Mouse (Mus musculus) intestine, embryonic 16.5 days (tissue): ENCODE results near the gene Fam168a. TPM values are rescaled to one million over a fixed set of nuclear protein-coding genes. Genes with fewer than 3 reads are reported as not detected.
A peak's percentile ranks its signal among the peaks of the same experiment; 100 is the strongest.

ENCODE experiments used
- ATAC-seq: fragments of 200-750 bp; cut with Nextera tagmentation; 2 replicates; pipeline ENCODE4 v1.8.0; 2017; ENCODE audit warnings: moderate TSS enrichment, moderate library complexity
- H3K27ac ChIP-seq: fragments of 300-500 bp; sonication (generic); 2 replicates; pipeline ENCODE4 v1.5.1; 2014; ENCODE audit warnings: mild to moderate bottlenecking, low read length
- H3K27me3 ChIP-seq: fragments of 300-500 bp; sonication (generic); replicated peaks from 2 replicates; pipeline ENCODE4 v1.6.1; 2014; ENCODE audit warnings: low read length, control low read depth, mixed read lengths; ENCODE audit not compliant: control insufficient read depth, insufficient read depth
- H3K36me3 ChIP-seq: fragments of 300-500 bp; sonication (generic); 2 replicates; pipeline ENCODE4 v1.6.1; 2014; ENCODE audit warnings: low read length, control low read depth; ENCODE audit not compliant: control insufficient read depth, insufficient read depth
- H3K4me1 ChIP-seq: fragments of 300-500 bp; sonication (generic); 2 replicates; pipeline ENCODE4 v1.6.1; 2014; ENCODE audit warnings: low read length, control low read depth, mixed read lengths; ENCODE audit not compliant: control insufficient read depth, insufficient read depth
- H3K4me2 ChIP-seq: fragments of 300-500 bp; sonication (generic); 2 replicates; pipeline ENCODE4 v1.6.1; 2014; ENCODE audit warnings: low read depth, low read length, control low read depth
- H3K4me3 ChIP-seq: fragments of 300-500 bp; sonication (generic); 2 replicates; pipeline ENCODE4 v1.5.1; 2014; ENCODE audit warnings: mild to moderate bottlenecking, low read length
- H3K9ac ChIP-seq: fragments of 300-500 bp; sonication (generic); 2 replicates; pipeline ENCODE4 v1.6.1; 2014; ENCODE audit warnings: low read depth, low read length
- H3K9me3 ChIP-seq: fragments of 300-500 bp; sonication (generic); 2 replicates; pipeline ENCODE4 v1.6.1; 2016; ENCODE audit warnings: low read length, control low read depth; ENCODE audit not compliant: control insufficient read depth
- WGBS: fragments of 180-500 bp; shearing (Covaris S2); extraction: QIAGEN DNeasy Blood & Tissue Kit; methylation state at CpG from one replicate; pipeline ENCODE4 v1.1.7; 2014; 5-methylcytosine and 5-hydroxymethylcytosine counted together
- polyA plus RNA-seq: library from polyadenylated mRNA; unstranded; fragments of >200 nt; fragmentation: Nextera tagmentation; extraction: Ambion mirVana; gene quantifications from 2 replicates; pipeline ENCODE4 v1.2.1, GENCODE M21; 2015

The Fam168a gene
- polyA plus RNA-seq, 1 experiment from 2014 or later: 24.9 TPM

GRCm38 (mm10) chr7:100849508-100849907, 143.1 kb downstream of the Fam168a start:
- Histone ChIP-seq H3K9ac (no peak overlapping the region), H3K36me3 (no peaks in the 10 kb centered on the region), H3K4me2 (no peak overlapping the region), H3K4me1 (peaks cover 29% of the 10 kb centered on the region), H3K27me3 (no peaks in the 10 kb centered on the region), H3K27ac (no peak overlapping the region), H3K9me3 (no peaks in the 10 kb centered on the region), H3K4me3 (no peak overlapping the region)
- 96% methylated on average over 2 of the region's 2 CpGs for WGBS
- ATAC-seq: no peak

- H3K4me3 ChIP-seq: no peak overlapping the region
- no peaks in the 10 kb centered on the region for H3K9me3 ChIP-seq
- H3K36me3 ChIP-seq: no peaks in the 10 kb centered on the region
- ATAC-seq: no peak
- H3K27ac ChIP-seq: peak overlapping the region; percentile 20
- H3K4me2 ChIP-seq: no peak overlapping the region; the same call in 1 of the 2 replicates
- 0 out of 2 replicates have a peak overlapping the region, but pooled peaks have one; percentile 24 for H3K9ac ChIP-seq
- H3K4me1 ChIP-seq: peaks cover 32% of the 10 kb centered on the region
- 55% methylated on average over 9 of the region's 9 CpGs for WGBS
- no peaks in the 10 kb centered on the region for H3K27me3 ChIP-seq
These were observed 145.3 kb downstream of the Fam168a start for GRCm38 (mm10) chr7:100851481-100852356.

GRCm38 (mm10) chr7:100853396-100853795, 147.0 kb downstream of the Fam168a start:
- H3K4me3 ChIP-seq: no peak overlapping the region
- ATAC-seq: no peak
- H3K4me1 ChIP-seq: peaks cover 32% of the 10 kb centered on the region
- no peak overlapping the region for H3K4me2 ChIP-seq
- H3K27ac ChIP-seq: no peak overlapping the region
- WGBS: 81% methylated on average over 3 of the region's 3 CpGs
- H3K27me3 ChIP-seq: no peaks in the 10 kb centered on the region
- no peaks in the 10 kb centered on the region for H3K36me3 ChIP-seq
- no peak overlapping the region for H3K9ac ChIP-seq
- H3K9me3 ChIP-seq: no peaks in the 10 kb centered on the region

GRCm38 (mm10) chr7:100854137-100854814, 147.8 kb downstream of the Fam168a start:
- Histone ChIP-seq H3K27ac (no peak overlapping the region), H3K27me3 (no peaks in the 10 kb centered on the region), H3K36me3 (no peaks in the 10 kb centered on the region), H3K9ac (0 out of 2 replicates have a peak overlapping the region, but pooled peaks have one; percentile 17), H3K4me2 (no peak overlapping the region), H3K4me3 (no peak overlapping the region), H3K4me1 (peaks cover 32% of the 10 kb centered on the region), H3K9me3 (no peaks in the 10 kb centered on the region)
- no peak for ATAC-seq
- 60% methylated on average over 6 of the region's 6 CpGs for WGBS

GRCm38 (mm10) chr7:100854861-100855260, 148.4 kb downstream of the Fam168a start:
- no peak overlapping the region for H3K27ac ChIP-seq
- H3K4me2 ChIP-seq: no peak overlapping the region
- no peak overlapping the region for H3K4me3 ChIP-seq
- no peaks in the 10 kb centered on the region for H3K9me3 ChIP-seq
- H3K4me1 ChIP-seq: peaks cover 32% of the 10 kb centered on the region
- no peaks in the 10 kb centered on the region for H3K36me3 ChIP-seq
- H3K9ac ChIP-seq: no peak overlapping the region
- no peak for ATAC-seq
- 76% methylated on average over 5 of the region's 5 CpGs for WGBS
- H3K27me3 ChIP-seq: no peaks in the 10 kb centered on the region

GRCm38 (mm10) chr7:100855300-100855699, 148.9 kb downstream of the Fam168a start:
- no peaks in the 10 kb centered on the region for H3K36me3 ChIP-seq
- H3K27ac ChIP-seq: peak overlapping the region; percentile 15; the same call in 1 of the 2 replicates

GRCm38 (mm10) chr7:100855795-100856573, 149.5 kb downstream of the Fam168a start:
- Histone ChIP-seq H3K9me3 (no peaks in the 10 kb centered on the region), H3K4me1 (peaks cover 32% of the 10 kb centered on the region), H3K4me2 (no peak overlapping the region), H3K4me3 (no peak overlapping the region), H3K27me3 (no peaks in the 10 kb centered on the region), H3K9ac (no peak overlapping the region), H3K36me3 (no peaks in the 10 kb centered on the region), H3K27ac (peak overlapping the region; percentile 15; the same call in 1 of the 2 replicates)
- WGBS: 59% methylated on average over 5 of the region's 5 CpGs
- no peak for ATAC-seq

More at GRCm38 (mm10) chr7:100855300-100855699, 148.9 kb downstream of the Fam168a start:
- Histone ChIP-seq H3K9ac (no peak overlapping the region), H3K4me3 (no peak overlapping the region), H3K4me2 (no peak overlapping the region), H3K9me3 (no peaks in the 10 kb centered on the region), H3K4me1 (peaks cover 32% of the 10 kb centered on the region), H3K27me3 (no peaks in the 10 kb centered on the region)
- 51% methylated on average over 4 of the region's 4 CpGs for WGBS
- ATAC-seq: no peak

- Histone ChIP-seq H3K9me3 (no peaks in the 10 kb centered on the region), H3K4me2 (no peak overlapping the region), H3K4me3 (no peak overlapping the region), H3K36me3 (no peaks in the 10 kb centered on the region), H3K4me1 (peaks cover 9% of the 10 kb centered on the region; the same call in 1 of the 2 replicates), H3K27ac (no peak overlapping the region), H3K27me3 (no peaks in the 10 kb centered on the region), H3K9ac (no peak overlapping the region)
- ATAC-seq: no peak
- WGBS: 86% methylated on average over 3 of the region's 3 CpGs
These were observed 154.0 kb downstream of the Fam168a start for GRCm38 (mm10) chr7:100860450-100860849.

GRCm38 (mm10) chr7:100861209-100861608, 154.8 kb downstream of the Fam168a start:
- no peak for ATAC-seq

More at GRCm38 (mm10) chr7:100861209-100861608, 154.8 kb downstream of the Fam168a start:
- Histone ChIP-seq H3K27ac (no peak overlapping the region), H3K9ac (no peak overlapping the region), H3K9me3 (no peaks in the 10 kb centered on the region), H3K4me3 (no peak overlapping the region), H3K36me3 (no peaks in the 10 kb centered on the region), H3K27me3 (no peaks in the 10 kb centered on the region), H3K4me1 (peaks cover 1% of the 10 kb centered on the region; the same call in 1 of the 2 replicates), H3K4me2 (no peak overlapping the region)
- 94% methylated on average over 5 of the region's 5 CpGs for WGBS
